Mouse (Mus musculus) c-Kit-positive CD71-negative TER-119-negative erythroid progenitor cells, embryonic 14.5 days (primary cell): Measurements from ENCODE around the gene Lpp.

Experiments
- DNase-seq: peaks from one replicate; pipeline ENCODE4 v3.0.0-alpha.2; 2013; ENCODE audit warnings: low read depth

The Lpp gene

DNA sequence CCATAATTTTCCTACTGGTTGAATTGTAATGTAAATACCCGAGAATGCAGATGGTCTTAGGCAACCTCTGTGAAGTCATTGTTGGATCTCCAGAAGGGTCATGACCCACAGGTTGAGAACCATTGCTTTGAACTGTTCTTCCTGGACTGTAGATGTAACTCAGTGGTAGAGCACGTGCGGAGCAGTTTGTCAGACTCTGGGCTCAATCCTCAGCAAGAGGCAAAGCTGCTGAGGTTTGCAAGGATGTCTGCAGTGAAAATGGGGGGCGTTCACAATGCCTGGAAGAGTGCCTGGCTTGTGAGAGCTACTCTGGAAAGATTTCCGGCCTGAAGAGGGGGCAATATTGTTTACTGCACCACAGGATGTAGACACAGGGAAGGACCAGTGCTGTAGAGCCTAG, 6.2 kb downstream of the Lpp start:
- no peak for DNase-seq

DNA sequence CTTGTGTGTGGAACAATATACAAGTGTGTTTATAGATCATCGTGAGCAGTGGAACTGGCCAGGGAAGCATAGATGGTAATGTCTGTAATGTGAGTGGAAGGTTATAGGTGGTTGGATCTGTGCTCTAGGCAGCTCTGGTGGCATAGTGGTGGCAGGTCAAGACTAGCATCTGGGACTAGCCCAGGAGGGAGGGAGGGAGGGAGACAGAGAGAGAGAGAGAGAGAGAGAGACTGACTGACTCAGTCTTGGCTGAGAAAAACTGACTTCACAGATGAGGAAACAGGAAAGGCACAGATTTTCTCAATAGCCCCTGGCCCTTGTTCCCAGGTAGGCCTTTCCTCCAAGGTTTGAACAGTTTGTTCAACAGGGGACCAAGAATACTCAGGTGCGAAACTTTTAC, 7.5 kb downstream of the Lpp start:
- DNase-seq, result no peak

DNA sequence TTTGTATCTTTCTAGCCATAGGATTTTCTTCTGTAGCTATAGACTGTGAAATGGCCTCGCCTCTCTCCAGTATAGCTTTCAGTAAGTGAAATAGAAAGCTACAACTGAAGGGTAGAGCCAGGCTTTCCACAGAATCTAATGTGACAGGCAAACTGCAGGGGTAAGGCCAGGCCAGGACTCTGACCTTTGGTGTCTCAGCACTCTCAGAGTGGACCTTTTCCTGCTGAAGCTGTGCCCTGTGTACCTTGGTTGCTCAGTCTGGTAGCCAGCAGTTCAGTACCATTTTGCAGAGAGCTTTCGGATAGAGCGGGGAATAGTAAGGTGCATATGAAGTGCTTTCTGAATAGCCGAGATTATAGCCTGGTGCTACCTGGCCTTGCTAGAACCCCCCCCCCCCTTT, 9.5 kb downstream of the Lpp start:
- DNase-seq, result no peak

DNA sequence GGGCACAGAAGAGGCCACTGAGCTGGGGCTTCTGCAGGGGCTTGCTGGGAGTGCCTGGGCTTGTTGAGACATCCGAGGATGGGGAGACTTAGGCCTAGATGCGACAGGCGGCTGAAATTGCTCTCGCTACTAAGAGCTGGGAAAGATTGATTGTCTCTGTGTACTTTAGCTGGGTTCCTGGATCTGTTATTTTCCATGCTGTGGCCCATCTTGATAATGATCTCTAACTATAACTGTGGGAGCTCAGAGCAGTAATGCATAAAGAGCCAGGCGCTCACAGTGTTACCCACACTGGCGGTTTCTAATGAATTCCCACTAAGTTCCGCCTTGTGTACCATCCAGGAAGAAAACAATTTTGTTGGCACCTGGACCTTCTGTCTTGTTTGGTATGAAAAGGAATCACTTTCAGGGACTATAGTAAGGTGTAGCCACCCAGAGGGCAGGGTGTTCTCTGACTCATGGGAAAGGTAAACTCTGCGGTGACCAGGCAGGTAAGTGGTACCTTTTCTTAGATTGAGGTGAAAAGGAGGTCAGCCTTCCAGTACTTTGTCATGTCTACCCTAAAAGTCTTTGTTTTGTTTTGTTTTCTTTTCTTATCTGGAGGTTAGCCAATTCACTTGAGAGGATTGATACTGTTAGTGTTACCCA, 10.6 kb downstream of the Lpp start:
- DNase-seq, result no peak

DNA sequence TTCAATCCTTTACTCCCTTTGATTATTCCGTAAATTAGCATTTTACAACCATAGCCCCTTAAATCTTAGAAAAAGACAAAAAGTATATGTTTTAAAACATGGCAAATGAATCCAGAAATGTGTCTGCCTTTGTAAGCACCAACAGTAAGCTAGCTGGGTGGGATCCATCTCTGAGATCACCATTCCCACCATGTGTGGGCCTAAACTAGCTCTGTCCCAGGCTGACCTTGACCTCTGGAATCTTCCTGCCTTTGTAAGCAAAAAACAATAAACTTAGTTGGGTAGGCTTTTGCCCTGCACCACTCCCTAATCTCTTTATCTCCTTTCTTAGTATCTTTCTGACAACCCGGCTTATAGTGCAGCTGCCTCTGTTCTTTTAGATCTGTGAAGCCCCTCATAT, 13.2 kb downstream of the Lpp start:
- DNase-seq, result no peak

DNA sequence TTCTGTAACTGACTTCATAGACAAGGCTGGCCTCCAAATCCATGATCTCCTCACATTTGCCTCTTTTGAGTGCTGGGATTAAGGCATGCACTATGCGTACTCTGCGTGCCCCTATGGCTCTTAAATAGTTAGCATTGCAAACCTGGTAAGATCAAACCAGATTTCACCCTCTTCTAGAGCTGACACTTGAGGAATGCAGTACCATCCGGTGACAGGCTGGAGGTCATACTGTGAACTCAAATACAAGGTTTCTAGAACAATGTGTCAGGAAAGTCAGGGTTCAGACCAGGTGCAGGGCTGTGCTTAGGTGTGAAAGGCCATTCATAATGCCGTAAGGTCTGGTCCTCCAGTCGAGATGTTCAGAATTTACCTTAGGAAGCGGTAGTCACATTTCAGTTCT, 18.0 kb downstream of the Lpp start:
- DNase-seq, result no peak

DNA sequence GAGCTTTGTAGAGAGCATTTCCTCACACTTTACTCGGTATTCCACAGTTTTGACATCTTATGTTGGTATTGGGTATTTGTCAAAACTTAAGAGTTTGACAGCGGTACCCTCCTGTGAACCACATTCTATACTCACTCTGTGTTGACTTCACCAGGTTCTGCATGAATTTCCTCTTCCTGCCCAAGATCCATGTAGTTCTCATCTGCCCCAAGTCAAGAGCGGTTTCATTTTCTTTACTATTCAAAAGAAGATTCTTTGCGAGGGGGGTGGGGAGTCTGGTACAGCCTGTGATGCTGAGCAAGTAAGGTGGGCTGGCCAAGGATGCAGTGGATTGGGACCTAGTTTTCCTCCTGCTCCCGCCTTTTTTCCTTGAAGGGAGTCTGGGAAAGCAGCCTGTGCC, 18.9 kb downstream of the Lpp start:
- no peak for DNase-seq

DNA sequence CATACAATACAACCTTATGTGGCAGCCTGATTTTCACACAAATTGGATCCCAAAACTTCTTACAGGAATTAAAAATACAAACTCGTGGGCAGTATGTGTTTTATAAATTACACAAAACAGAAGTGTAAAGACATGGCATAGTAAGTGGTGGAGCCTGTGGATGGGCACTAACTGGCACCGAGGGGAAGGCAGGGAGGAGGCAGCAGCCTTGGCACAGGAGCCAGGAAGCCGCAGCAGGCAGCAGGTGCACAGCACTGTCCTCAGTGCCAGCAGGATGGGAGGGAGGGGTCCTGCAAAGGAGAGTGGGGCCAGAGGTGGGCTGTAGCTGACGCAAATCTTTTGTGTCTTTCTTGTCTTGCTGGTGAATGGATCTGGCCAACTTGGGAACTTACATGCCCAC, 19.8 kb downstream of the Lpp start:
- no peak for DNase-seq

DNA sequence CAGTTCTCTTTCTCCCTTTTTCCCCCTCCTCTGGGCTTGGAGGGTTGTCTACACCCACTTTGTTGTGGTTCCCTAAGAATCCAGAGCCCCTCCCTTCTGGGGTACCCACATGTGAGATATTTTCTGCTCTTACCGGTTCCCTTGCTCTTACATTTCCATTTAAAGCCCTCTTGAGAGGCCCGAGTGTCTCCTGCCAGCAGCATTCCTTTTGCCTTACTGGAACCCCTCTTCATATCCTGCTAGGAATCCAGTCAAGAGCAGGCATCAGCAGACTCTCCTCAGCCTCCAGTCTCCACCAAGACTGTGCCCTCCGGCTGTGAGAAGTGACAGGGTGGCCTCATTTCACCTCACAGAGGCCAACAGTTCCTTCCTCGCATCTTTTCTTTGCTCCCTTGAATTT, 24.7 kb downstream of the Lpp start:
- no peak for DNase-seq

DNA sequence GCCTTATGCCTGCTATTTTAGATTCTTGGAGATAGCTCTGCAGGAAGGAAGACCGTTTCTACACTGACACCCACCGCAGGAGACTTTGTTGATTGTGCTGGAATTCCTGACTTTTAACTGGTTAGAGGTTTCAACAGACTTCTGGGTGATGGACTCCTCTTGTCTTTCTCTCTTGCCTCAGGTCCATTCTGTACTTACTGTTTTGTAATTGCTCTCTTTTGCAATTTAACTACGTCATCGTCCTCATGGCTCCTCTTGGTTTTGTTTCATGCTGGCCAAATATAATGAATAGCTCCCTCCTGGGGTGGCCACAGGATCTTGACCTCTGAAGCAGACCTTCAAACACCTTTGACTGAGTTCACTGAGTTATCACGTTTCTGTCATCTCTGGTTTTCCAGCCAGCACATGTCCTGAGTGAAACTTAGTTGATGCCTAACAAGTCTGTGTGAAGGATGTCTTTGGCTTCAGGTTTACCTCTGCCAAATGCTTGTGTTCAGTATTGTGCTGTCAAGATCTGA, 27.4 kb downstream of the Lpp start:
- DNase-seq, result no peak

DNA sequence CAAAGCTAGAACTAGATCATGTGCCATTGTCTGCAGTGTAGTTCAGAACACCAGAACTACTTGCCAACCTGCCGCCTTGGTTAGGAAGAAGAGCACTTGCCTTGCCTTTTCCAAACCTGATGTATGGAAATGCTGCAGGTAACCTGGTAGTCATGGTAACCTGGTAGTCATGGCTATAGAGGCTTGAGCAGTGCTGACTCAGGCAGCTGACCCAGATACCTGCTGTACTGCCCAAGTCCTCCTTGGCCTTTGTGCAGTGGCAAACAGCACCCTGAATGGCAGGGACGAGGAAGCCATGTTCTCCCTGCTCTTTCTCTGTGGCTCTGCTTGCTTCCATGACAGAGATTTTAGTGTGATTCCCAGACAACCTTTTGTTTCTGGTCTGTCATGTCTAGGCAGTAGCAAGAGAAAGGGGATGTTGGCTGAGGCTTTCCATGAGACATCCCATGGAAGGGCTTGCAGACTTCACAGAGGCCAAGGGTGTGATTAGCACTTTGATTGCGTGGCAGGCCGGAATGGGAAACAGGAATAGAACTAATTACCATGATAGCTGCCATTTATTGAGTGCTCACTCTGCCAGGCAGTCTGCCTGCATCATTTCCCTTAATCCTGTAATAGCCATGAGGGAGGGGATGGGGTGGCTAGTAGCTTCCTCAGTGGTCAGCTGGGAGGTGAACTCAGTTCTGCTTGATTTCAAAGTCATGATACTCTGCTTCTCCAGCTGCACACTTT, 28.5 kb downstream of the Lpp start:
- DNase-seq, result no peak

DNA sequence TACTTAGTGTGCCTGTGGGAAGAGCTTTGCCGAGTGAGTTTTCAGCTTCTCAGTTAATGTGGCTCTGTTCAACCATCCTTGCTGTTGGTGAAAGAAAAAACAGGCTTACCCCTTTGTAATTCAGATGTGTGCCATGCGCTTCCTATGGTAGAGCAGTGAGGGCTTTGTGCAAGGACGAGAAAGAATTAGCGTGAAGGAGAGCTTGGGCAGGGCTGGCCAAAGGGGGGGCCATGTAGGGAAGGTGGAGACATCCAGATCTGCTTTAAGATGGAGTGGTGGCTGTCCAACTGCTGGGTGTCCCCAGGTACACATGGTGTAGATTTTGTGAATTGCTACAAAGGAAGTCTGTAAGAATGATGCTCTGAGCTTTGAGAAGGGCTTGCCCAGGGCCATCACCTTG, 29.9 kb downstream of the Lpp start:
- no peak for DNase-seq

DNA sequence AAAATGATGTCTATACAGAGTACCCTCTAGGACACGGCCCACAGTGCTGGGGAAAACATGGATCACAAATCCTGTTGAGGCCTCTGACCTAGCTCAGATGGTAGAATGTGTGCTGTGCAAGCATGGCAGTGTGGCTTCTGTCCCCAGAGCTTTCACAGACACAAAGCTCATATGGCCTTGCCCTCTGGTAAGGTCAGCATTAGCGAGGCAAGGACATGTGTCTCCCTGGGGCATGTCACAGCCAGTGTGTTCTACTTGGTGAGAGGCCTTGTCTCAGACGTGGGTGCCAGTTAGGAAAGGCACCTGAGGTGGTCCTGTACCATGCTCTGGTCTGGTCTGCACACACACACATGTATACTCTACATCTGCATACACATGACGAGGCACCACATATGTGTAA, 30.4 kb downstream of the Lpp start:
- no peak for DNase-seq

DNA sequence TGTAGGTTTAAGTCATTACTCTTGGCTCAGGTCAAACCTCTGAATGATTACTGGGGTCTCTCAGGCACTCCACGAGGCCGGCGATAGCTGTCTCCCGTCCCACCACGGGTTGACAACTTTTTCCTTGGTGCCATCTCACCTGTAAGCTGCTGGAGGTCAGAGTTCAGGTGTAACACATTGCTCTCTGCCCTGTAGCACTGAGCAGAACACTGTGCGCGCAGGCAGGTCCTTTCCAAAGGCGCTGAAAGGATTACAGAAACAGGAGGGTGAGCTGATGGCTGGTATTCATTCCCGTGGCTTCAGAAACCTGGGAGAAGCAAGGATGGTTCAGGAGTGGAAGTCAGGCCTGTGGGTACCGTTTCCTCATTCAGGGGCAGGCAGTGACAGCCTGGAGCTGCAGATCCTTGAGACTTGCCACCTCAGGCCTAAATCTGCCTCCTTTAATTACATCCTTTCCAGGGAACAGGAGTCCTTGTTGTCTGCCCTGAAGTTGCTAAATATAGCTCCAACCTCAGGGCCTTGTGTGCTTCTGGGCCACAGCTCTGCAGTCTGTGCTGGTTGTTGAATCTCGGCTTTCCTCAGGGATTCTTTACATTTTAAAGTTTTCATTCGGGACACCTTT, 31.2 kb downstream of the Lpp start:
- DNase-seq, result no peak

DNA sequence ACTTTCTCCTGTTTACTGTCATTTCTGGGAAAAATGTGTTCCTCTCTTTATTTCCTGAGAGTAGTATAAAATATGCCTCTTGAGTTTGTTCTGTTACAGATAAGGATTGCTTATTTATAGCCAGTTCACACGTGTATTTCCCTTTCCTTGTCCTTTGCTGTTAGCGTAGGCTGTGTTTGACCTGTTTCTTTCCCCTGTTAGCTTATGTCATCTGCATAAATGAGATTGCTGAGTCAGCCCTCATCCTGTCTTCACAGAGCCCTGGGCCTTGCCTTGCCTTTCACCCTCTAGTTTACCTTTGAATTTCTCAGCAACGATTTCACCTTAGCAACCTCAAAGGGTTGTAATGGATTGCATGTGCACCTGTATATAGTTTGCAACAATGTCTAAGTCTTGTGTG, 32.5 kb downstream of the Lpp start:
- no peak for DNase-seq

DNA sequence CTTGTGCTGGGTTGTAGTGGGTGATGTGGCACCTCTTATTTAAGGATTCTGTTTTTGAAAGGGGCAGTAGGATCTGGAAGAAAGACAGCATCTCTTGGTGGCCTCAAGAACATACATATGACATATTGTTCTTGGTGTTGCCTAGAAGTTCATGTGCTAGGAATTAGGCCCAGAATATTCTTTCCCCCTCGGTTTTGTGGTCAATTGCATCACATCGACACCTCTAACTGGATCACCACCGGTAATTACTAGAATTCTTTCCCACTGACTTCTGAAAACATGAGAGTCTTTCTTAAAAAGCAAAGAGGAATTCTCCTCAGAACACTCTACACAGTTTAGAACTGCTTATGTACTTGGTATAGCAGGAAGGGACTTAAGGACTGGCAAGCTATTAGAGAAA, 34.3 kb downstream of the Lpp start:
- no peak for DNase-seq

DNA sequence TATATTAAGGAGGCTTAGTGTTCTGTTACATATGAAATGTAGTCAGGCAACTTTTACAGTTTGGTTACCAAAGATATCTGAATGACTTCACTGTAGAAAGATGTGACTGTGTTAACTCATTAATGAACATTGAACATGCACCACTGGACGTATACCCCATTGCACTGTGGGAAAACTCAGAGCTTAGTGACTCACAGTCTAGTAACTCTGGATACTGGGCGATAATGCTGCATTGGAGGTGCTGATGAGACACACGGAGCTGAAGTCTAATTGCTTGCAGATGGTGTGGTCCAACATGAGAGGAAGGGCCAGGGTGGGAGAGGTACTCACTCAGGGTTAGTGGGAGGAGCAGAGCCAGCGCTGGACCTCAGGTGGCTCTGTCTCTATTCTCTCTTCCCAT, 34.7 kb downstream of the Lpp start:
- DNase-seq, result no peak

DNA sequence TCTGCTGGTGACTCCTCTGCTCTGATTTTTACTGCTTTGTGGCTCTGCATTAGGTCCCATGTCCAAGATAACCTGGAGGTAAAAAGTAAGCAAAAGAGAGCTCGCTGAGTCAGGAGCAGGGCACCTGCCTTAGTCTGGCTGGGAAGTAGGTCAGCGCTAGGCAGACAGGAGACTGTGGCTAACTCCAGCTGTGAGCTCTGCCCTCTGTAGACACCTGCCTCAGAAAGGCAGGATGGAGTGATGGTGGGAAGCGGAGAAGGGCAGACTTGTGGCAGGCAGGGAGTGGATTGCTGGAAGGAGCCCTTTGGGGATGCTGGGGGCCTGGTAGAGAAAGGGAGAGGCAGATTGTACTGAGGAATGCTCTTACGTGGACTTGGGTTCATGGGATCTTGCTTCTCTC, 35.4 kb downstream of the Lpp start:
- DNase-seq, result no peak

DNA sequence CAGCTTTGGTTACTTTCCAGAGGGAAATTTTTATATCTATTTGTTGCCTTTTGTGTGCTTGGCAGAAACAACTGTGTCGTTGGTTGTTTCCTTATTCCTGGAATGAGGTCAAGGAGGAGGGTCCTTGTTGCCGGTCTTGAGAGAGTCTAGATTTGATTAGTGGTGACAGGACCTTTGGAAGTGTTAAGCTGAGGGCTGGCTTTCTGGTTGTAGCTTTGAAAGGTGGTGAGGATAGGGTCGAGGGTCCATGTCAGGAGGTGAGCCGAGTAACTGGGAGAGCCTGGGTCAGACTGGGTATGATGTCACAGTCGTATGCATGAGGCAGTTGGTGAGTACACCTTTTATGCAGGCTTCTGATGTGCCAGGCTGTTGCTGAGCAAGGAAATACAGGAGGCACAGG, 36.4 kb downstream of the Lpp start:
- no peak for DNase-seq

DNA sequence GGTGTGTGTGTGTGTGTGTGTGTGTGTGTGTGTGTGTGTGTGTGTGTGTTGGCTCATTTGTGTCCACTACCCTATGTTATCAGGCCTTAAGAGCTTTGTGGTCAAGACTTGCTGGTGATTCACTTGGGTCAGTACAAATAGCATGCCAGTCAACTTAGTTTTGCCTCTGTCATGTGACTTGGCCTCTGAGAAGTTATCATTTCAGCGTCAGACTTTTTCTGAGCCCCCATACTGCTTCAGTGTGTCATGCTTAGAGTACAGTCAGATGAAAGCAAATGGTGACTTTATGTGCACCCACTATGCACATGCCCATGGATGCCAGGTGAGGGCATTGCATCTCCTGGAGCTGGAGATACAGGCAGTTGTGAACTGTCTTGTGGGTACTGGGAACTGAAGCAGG, 38.5 kb downstream of the Lpp start:
- no peak for DNase-seq

DNA sequence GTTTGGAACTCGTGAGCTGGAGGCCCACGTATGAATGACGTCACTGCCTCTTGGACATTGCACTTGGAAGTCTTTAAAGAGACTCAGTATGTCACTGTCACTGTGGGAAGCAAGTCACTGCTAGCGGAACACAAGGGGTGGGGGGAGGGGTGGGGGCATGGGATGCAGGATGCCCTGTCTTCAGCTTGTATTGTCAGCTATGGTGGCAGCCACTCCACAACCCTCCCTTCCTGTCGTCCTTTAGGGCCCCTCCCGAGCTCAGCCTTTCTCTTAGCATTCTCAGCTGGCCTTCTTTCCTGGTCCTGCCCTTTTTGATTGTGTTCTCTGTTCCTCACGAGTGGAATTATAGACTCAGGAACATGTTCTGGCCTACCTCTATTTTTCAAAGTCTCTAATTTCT, 40.3 kb downstream of the Lpp start:
- no peak for DNase-seq

DNA sequence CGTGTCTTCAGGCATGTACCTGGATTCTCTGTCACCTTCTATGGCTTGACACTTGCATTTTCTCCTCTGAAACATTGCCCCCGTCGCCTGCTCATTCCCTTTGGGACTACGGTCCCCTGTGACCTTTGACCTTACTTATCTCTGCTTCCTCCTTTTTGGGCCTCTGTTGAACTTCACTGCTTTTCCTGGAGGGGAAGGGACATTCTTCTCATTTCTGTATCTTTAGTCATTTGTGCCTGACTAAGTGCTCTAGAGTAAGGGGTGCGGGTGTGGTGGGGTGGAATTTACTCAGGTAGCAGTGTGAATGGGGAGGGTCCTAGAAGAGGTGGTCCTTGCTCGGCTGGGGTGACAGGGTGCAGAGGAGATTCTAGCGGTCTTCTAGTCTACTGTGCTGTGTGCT, 40.7 kb downstream of the Lpp start:
- DNase-seq, result no peak

DNA sequence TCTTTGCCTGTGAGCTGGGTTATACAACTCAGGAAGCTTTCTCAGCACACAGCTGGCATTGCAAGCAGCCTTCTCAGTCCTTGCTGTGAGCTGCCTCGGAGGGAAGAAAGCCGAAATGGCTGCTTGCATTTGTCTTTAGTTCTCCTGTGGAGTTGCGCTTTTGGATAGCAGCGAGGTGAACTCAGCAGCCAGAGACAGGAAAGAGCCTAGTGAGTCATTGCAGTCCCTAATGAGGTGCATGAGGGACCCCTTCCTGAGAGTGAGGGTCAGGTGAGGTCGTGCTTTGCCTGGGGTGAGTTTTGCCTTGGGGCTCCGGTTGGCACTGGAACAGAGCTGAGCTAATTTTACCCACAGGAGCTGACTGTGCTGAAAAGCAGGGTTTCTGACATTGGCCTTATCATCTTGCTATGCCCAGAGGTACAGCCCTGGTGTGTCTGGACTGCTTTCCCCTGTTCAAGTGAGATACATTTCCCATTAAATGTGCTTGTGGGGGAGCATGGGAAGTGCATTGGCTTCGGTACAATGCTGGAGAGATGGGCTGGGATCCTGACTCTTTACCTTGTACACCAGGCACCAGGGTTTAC, 41.3 kb downstream of the Lpp start:
- no peak for DNase-seq
